Mouse (Mus musculus) urinary bladder, adult 18-20 months (tissue): ENCODE results near the gene Arfgap3.
"Not testable (repeated sequence)": the region's sequence is repeated elsewhere in the genome, so short reads cannot be mapped to it uniquely, and the experiment has no call there.

Experiments used
- DNase-seq, 2 experiments: peaks; one replicate each; pipeline ENCODE4 v3.0.0; 2022; ENCODE audit warnings: low spot score in 2 of 2, mixed read lengths in 2 of 2

Gene Arfgap3

DNA sequence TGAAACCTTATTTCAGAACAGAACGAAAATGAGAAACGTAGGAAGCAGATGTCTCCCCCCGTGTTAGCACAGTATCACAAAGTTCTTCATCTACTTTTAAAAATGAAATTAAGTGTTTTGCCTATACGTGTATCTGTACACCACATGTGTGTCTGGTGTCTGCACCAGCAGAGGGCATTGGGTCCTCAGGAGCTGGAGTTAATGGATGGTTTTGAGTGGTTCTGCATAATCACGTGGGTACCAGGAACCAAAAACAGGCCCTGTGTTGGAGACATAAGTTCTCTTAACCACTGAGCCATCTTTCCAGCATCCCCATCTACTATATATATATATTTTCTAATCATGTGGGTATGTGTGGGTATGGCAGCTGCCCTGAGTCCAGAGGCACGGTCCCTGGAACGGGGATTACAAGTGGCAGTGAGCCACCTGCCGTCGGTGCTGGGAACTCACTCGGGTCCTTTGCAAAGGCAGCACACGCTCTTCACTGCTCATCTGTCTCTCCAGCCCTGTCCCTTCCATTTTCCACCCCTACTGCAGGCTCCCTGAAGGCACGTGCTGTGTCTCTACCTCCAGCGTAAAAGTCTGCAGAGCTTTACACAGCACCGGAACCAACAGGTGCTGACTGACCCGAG lies 4.0 kb downstream of the Arfgap3 start:
- DNase-seq, result no peak

DNA sequence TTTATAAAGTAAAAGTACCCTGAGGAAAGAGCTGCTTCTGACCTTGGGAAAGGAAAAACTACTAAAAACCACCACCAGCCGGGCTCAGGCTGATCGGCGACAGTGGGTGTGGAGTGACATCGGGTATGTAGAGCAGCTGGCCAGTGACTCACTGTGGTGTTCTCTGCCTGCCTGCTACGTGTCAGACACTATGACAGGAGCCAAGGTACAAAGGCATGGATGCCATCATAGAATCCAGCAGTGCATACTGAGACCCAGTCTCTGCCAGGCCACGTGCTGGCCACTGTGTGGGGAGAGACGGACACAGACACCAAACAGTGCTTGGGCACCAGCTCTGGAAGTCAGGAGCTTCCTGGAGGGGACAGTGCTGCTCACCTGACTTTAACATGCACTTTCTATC lies 5.1 kb downstream of the Arfgap3 start:
- peak in 1 of 2 experiments; percentile 38 for DNase-seq

DNA sequence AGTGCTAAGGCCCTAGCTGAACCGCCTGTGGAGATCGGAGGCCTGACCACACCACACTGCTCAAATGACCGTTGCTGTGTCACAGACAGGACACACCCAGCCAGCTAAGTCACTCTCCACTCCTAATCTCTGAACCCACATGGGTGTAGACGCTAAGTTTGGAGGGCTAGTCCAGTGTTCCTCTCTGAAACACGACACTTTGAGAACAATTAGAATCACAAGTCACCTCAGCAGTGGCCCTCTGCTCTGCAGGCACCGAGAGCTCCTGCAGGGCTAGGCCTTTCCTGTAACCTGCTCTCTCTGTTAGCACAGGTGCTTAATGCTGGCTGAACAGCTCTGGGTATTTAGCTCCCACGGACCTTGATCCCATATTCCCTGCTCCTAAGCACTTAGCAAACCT lies 5.9 kb downstream of the Arfgap3 start:
- DNase-seq, result no peak

GRCm38 (mm10) chr15:83338908-83339307 lies 11.1 kb downstream of the Arfgap3 start:
- no peak for DNase-seq

DNA sequence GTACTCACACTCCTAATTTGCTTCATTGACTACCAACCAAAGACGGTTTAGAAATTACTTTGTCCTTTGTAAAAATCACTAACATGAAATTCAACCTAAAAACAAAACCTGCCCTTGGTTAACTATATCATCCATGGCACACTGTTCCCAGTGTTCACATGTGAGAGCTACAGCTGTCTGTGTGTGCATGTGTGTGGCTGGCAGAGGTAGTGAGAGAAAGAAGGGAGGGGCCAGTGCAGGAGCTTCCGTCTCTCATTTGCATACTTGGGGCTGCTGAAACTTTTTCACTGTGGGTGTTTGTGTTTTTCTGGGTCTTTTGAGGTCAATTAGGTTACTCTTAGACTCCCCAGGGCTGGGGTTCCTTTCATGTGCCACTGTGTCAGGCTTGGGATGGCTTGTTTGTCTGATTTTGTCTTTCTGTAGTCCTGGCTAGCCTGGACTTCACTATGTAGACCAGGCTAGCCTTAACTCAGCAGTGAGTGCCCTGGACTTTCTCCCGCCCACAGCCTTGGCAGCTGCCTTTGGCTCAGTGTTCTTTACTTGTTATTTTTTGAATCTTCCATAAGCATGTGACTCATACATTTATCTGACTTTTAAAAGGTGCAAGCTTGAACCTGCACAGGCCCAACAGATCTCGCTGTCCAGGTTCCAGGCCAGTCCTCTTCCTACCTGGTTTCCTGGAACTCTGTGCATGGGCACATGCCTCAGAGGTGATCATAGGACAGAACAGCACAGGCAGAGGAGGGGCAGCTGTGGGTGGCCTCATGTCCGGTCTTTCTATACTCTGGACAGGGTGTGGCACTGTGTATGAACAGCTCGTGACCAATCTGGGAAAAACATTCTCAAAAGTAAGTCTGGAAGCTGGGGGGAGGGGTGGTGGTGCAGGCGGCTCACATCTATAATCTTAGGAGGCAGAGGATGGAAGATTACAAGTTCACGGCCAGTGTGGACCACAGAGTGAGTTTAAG lies 11.9 kb downstream of the Arfgap3 start:
- DNase-seq, result peak; percentile 42 to 75

DNA sequence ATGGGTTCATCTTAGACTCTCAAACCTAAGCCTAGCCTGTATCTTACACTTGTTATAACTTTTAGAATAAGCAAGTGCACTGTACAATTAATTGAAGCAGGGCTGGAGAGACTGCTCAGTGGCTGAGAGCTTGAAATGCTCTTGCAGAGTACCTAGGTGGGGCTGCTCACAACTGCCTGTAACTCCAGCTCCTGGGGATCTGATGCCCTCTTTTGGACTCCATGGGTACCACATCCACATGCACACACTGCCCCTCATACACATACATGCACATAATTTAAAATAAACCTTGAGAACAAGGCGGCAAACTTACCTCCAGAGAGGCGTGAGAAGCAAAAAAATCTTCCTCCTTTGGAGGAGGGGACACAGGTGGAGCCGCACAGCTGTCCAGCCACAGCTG lies 17.7 kb downstream of the Arfgap3 start:
- DNase-seq, result no peak

GRCm38 (mm10) chr15:83328952-83329351 lies 21.1 kb downstream of the Arfgap3 start:
- no peak for DNase-seq

DNA sequence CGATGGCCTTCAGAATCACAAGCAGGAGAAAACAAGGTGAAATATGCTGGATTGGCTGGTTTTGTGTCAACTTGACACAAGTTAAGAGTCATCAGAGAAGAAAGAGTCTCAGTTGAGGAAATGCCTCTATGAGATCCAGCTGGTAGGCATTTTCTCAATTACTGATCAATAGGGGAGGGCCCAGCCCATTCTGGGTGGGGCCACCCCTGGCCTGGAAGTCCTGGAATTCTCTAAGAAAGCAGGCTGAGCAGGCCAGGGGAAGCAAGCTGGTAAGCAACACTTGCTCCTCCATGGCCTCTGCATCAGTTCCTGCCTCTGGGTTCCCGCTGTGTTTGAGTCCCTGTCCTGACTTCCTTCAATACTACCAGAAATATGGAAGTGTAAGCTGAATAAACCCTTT lies 27.0 kb downstream of the Arfgap3 start:
- no peak for DNase-seq

DNA sequence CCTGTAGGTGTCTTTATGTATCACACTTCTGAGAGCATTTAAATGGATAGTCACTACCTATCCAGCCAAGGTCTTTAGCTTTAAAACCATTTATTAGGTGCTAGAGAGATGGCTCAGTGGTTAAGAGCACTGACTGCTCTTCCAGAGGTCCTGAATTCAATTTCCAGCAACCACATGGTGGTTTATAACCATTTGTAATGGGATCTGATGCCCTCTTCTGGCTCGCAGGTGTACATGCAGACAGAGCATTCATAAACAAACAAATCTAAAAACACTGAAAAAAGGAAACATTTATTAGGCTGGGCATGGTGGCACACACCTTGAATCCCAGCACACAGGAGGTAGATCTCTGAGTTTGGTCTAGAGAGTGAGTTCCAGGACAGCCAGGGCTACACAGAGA lies 35.1 kb downstream of the Arfgap3 start:
- DNase-seq, result no peak

GRCm38 (mm10) chr15:83309878-83310277 lies 40.2 kb downstream of the Arfgap3 start:
- no peak for DNase-seq

DNA sequence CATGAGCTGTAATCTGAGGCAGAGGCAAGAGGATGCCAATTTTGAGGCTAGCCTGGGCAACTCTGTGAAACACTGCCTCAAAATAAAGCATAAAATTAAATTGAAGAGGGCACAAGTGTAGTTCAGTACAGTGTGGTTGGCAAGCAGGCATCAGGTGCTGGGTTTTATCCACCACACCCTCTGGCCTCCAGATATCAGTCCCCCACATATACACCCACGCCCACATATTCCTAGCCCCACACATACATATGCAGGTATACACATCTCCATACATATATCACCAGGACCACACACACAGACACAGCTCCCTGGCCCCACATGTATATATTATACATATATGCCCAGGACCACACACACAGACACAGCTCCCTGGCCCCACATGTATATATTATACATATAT lies 41.3 kb downstream of the Arfgap3 start:
- DNase-seq, result not testable (repeated sequence)

DNA sequence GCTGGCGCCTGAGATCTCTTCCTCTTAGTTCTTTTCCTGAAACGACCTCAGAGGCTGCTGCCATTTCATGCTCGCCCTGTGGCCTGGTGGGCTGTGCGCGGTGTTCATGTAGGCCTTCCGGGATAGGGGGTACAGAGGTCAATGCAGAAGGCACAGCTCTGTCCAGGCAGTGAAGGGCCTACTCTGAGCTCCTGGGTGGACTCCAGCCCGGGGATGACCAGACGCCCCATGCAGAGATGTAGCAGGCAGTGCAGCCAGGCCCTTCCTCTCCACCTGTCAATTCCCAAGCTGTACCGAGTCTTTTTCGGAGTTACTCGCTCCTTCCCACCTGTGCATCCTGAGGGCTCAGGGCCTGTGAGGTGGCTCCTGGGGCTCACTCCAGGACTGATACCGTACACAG lies 43.9 kb downstream of the Arfgap3 start:
- DNase-seq, result no peak

GRCm38 (mm10) chr15:83305192-83305921 lies 44.7 kb downstream of the Arfgap3 start:
- peak; percentile 54 to 62 for DNase-seq

GRCm38 (mm10) chr15:83304804-83305191 lies 45.2 kb downstream of the Arfgap3 start:
- DNase-seq, result no peak

DNA sequence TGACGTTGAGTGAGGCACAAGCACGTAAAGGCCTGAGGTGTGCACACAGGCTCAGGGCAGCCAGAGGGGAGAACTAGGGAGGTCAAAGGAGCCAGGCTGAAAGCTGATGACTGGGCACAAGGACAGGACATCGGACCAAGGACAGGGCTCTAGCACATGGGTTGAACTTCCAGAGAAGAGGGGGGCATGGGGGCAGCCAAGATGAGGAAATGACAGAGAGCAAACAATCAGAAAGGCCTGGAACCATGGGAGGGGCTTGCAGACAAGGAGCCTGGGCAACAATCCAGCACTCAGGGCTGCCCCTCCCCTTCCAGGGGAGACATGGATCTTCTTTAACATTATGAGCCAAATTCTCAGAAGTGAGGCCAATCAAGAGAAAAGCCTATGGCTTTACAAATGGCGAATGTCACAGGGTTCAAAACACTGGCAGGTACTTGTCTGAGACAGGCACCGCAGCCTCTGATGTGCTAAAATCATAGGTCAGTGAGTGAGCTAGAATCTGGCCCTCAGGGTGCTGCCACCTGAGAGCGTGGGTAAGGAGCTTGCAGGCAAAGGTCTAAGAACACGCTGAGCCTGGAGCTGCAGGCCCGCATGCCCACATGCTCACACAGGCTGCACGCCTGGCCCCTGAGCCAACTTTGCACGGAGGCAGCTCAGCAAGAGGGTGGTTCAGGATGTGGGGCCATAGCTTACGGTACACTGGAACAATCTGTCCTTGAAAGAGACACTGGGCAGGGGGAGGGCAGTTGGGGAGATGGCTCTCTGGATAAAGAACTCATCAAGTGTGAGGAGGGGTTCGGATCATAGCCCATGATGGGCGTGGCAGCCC lies 46.2 kb downstream of the Arfgap3 start:
- no peak for DNase-seq

DNA sequence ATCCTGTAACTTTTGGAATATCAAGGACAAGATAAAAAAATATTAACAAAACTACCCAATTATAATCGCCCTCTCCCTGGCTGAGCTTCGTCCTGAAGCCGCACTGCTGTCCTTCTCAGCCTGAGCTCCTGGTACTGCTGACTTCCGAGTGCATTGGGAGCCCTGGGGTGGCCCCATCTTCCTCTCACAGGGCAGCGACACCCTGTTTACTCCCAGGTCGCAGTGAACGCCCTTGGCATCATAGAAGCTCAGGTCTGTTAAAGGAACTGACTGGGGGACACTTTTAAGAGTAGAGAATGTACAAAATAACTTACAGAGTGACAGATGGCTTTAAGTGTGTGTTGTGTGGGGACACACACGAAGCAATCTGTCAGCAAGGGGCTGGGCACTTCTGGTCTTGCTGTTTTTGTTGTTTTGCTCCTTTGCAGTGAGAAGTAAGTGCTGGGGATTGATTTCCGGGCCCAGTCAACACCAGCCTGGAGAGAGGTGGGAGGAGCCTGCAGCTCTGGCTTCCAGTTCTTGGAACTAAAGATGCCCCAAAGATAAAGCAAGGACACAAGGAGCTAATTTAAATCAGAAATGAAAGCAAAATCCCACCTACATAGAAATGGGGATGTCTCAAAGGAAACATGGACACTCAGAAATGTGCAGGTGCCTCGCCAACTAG lies 50.0 kb downstream of the Arfgap3 start:
- no peak for DNase-seq

DNA sequence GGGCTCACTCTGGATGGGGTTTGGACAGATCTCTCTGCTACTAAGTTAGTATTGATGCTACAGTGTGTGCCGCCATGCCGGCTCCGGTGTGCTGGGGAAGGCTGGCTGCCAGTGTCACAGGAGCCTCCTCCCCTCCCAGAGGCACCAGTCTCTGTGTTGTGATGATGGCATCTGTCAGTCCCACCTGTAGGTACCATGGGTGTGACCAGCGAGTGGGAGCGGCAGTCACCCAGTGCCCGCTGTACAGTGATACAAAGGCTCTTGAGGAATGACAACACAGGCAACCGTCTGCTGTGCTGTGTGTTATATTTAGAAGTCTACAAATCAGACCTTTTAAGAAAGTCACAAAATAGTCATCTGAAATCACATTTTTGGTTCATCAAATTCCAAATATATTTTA lies 50.6 kb downstream of the Arfgap3 start:
- DNase-seq, result no peak

DNA sequence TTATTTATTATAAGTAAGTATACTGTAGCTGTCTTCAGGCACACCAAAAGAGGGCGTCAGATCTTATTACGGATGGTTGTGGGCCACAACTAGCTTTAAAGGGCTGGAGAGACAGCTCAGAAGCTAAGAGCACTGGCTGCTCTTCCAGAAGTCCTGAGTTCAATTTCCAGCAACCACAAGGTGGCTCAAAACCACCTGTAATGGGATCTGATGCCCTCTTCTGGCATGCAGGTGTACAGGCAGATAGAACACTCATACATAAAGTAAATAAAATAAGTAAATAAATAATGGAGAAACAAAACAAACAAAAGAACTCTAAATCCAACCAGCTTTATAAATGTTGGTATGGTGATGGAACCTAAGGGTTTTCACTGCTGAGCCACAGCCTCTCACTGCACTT lies 51.2 kb downstream of the Arfgap3 start:
- DNase-seq, result no peak

DNA sequence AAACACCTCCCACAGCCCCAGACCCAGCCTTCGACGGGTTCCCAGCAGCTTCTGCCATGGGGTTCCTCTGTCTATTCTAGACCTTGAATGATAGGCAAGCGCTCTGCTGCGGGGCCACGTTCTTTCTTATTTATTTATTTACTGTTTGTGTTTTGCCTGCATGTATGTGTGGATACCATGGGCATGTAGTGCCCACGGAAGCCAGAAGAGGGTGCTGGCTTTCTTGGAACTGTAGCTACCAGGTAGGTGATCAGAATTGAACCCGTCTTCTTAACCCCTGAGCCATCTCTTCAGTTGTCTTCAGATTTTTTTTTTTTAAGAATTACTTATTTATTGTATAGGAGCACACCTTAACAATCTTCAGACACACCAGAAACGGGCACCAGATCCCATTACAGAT lies 51.7 kb downstream of the Arfgap3 start:
- no peak for DNase-seq

DNA sequence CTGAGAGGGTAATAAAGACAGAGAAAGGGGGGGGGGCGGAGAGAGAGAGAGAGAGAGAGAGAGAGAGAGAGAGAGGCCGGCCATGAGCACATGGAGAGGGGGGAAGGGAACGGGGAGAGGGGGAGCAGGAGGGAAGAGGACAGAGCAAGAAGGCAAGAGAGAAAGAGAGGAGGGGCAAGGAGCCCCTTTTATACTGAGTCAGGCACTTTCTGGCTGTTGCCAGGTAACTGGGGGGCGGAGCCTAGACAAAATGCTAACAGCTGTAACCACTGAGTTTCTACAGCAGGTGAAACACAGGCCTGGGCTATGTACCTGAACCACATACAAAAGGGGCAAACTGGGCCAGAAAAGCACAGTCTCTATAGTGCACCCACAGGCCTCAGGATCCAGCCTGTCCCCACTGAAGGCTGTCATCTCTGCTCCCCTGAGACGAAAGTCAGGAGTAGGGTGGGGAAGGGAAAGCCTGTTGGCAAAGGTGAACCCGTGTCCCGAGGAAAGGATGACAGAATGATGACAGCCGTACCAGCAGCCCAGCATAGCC lies 53.2 kb downstream of the Arfgap3 start:
- DNase-seq, result no peak

- DNase-seq, result no peak
Measured at GRCm38 (mm10) chr15:83296050-83296449, 54.0 kb downstream of the Arfgap3 start.
